Mouse (Mus musculus) liver, embryonic 12.5 days (tissue): Measurements from ENCODE around the gene Rab7. TPM values are rescaled to one million over a fixed set of nuclear protein-coding genes. Genes with fewer than 3 reads are reported as not detected.

ENCODE experiments used
- ATAC-seq: fragments of 200-750 bp; cut with Nextera tagmentation; 2 replicates; pipeline ENCODE4 v1.8.0; 2017; ENCODE audit warnings: moderate number of reproducible peaks, mild to moderate bottlenecking, moderate library complexity
- H3K27ac ChIP-seq: fragments of 300-500 bp; sonication (generic); 2 replicates; pipeline ENCODE4 v1.5.1; 2016; ENCODE audit warnings: mild to moderate bottlenecking
- H3K27me3 ChIP-seq: fragments of 300-500 bp; sonication (generic); replicated peaks from 2 replicates; pipeline ENCODE4 v1.6.1; 2016; ENCODE audit warnings: mild to moderate bottlenecking, moderate library complexity
- H3K36me3 ChIP-seq: fragments of 300-500 bp; sonication (generic); 2 replicates; pipeline ENCODE4 v1.6.1; 2016; ENCODE audit warnings: mild to moderate bottlenecking, moderate library complexity
- H3K4me1 ChIP-seq: fragments of 300-500 bp; sonication (generic); 2 replicates; pipeline ENCODE4 v1.6.1; 2016
- H3K4me2 ChIP-seq: fragments of 300-500 bp; sonication (generic); 2 replicates; pipeline ENCODE4 v1.6.1; 2016; ENCODE audit warnings: mild to moderate bottlenecking, moderate library complexity
- H3K4me3 ChIP-seq: fragments of 300-500 bp; sonication (generic); 2 replicates; pipeline ENCODE4 v1.5.1; 2016; ENCODE audit warnings: mild to moderate bottlenecking, moderate library complexity
- H3K9ac ChIP-seq: fragments of 300-500 bp; sonication (generic); 2 replicates; pipeline ENCODE4 v1.6.1; 2016; ENCODE audit warnings: mild to moderate bottlenecking, moderate library complexity
- H3K9me3 ChIP-seq: fragments of 300-500 bp; sonication (generic); replicated peaks from 2 replicates; pipeline ENCODE4 v1.6.1; 2016; ENCODE audit warnings: mild to moderate bottlenecking, moderate library complexity
- WGBS: fragments of 180-500 bp; shearing (Covaris S2); methylation state at CpG from one replicate; pipeline ENCODE4 v1.1.7; 2016; ENCODE audit not compliant: insufficient replicate concordance; 5-methylcytosine and 5-hydroxymethylcytosine counted together
- polyA plus RNA-seq: library from polyadenylated mRNA; unstranded; fragments of >200 nt; fragmentation: Nextera tagmentation; extraction: Ambion mirVana; gene quantifications from 2 replicates; pipeline ENCODE4 v1.2.1, GENCODE M21; 2016

Rab7 gene
- polyA plus RNA-seq, 1 experiment from 2014 or later = 135 TPM

DNA sequence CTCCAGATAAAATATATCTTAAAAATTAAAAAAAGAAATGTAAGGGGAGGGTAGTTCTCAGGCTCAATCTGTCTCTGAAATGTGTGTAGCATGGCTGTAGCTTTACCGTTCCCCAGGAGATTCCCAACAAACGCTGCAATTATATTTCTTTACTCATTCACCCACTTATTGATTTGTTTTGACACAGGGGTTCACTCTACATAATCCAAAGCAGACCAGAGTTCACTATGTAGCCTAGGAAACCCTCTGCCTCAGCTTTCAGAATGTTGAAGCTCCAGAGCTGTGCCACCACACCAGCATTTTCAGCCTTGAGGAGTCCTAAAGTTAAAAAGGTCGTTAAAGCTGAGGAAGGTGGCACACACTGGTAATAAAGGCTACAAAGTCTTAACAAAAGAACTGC is 20.9 kb upstream of the Rab7 start:
- H3K27ac ChIP-seq = no peak overlapping the region
- H3K4me2 ChIP-seq = no peak overlapping the region
- 71% methylated on average over 3 of the region's 3 CpGs for WGBS
- H3K36me3 ChIP-seq = no peaks in the 10 kb centered on the region
- no peak for ATAC-seq
- no peak overlapping the region for H3K4me3 ChIP-seq
- H3K9me3 ChIP-seq = no peaks in the 10 kb centered on the region
- H3K9ac ChIP-seq = no peak overlapping the region
- no peaks in the 10 kb centered on the region for H3K27me3 ChIP-seq
- 0 out of 2 replicates have a peak, but pooled peaks cover 3% of the 10 kb centered on the region for H3K4me1 ChIP-seq

- Histone ChIP-seq H3K27me3 (no peaks in the 10 kb centered on the region), H3K4me2 (no peak overlapping the region), H3K27ac (no peak overlapping the region), H3K4me3 (no peak overlapping the region), H3K9me3 (no peaks in the 10 kb centered on the region), H3K36me3 (no peaks in the 10 kb centered on the region), H3K9ac (no peak overlapping the region), H3K4me1 (no peaks in the 10 kb centered on the region)
- whole genome bisulfite sequencing = 27% methylated on average over 4 of the region's 4 CpGs
- ATAC-seq = no peak
Measured at GRCm38 (mm10) chr6:88065116-88065515, 20.0 kb upstream of the Rab7 start.

DNA sequence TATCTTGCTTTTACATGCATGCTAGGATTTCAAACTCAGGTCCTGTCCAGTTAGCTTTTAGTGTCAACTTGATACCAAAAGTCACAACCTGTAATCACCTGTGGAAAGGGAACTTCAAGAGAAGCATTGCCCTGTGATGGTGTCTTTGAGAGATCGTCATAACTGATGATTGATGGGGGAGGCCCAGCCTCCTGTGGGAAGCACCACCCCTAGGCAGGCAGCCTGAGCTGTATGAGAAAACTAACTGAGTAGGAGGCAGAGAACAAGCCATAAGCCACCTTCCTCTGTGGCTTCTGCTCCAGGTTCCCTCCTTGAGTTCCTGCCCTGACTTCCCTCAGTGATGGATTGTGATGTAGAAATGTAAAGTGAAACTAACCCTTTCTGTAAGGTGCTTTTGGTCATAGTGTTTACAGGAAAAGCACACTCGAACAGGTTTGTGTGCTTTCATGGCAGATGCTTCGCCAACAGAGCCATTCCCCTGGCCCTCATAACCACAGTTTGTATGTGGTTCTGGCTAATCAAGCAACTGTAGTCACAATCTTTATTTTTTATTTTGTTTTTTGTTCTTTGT is 19.1 kb upstream of the Rab7 start:
- H3K27ac ChIP-seq = no peak overlapping the region
- 69% methylated on average over 3 of the region's 3 CpGs for WGBS

DNA sequence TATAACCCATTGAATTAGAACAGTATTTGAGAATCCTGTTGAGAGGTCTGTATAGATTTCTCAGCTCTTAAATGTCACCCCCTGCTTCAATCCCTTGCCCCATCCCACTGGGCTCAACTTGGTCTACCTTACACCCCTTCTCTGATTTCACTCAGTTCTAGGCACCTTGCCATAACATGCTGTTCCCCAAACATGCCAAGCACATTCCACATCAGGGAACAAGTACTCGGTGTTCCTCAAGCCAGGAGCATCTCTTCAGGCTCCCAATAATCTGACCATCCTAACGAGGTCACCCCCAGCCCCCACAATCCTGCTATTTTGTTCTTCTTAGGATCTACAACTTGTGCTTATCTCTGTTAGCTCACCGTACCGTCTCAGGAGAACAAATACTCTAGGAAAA is 17.3 kb upstream of the Rab7 start:
- 66% methylated on average over 4 of the region's 4 CpGs for whole genome bisulfite sequencing
- Histone ChIP-seq H3K27ac (no peak overlapping the region), H3K4me1 (no peaks in the 10 kb centered on the region), H3K36me3 (no peaks in the 10 kb centered on the region), H3K4me2 (no peak overlapping the region), H3K9me3 (no peaks in the 10 kb centered on the region), H3K27me3 (0 out of 2 replicates have a peak, but pooled peaks cover 3% of the 10 kb centered on the region), H3K9ac (no peak overlapping the region), H3K4me3 (no peak overlapping the region)
- ATAC-seq = no peak

More for the DNA sequence above, 19.1 kb upstream of the Rab7 start:
- H3K4me1 ChIP-seq = no peaks in the 10 kb centered on the region
- H3K4me2 ChIP-seq = no peak overlapping the region
- no peaks in the 10 kb centered on the region for H3K36me3 ChIP-seq
- no peaks in the 10 kb centered on the region for H3K27me3 ChIP-seq
- no peak for ATAC-seq
- no peak overlapping the region for H3K4me3 ChIP-seq
- no peak overlapping the region for H3K9ac ChIP-seq
- no peaks in the 10 kb centered on the region for H3K9me3 ChIP-seq

GRCm38 (mm10) chr6:88061406-88061805 is 16.3 kb upstream of the Rab7 start:
- Histone ChIP-seq H3K9me3 (no peaks in the 10 kb centered on the region), H3K27me3 (0 out of 2 replicates have a peak, but pooled peaks cover 3% of the 10 kb centered on the region), H3K4me2 (no peak overlapping the region), H3K4me3 (no peak overlapping the region), H3K27ac (no peak overlapping the region), H3K36me3 (no peaks in the 10 kb centered on the region), H3K9ac (no peak overlapping the region), H3K4me1 (no peaks in the 10 kb centered on the region)
- WGBS = 75% methylated on average over 4 of the region's 4 CpGs
- ATAC-seq = no peak

DNA sequence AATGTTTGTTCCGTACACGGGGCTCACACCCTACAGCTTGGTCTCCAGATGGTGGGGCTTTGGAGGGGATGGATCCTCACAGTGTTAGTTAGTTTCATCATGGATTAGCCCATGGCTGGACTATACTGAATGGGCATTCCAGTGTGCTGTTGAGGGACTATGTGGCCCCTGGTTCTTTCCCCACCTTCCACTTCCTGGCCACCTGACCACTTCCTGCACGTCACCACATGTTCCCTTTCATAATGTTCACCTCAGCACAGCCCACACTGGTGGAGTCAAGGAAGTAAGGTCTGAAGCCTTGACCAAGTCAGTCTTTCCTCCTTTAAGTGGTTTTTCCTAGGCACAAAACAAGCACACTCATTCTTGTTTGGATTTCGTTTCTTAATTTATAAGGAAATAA is 15.5 kb upstream of the Rab7 start:
- no peak for ATAC-seq

GRCm38 (mm10) chr6:88059903-88060302 is 14.8 kb upstream of the Rab7 start:
- H3K27ac ChIP-seq = no peak overlapping the region
- ATAC-seq = no peak

More for the DNA sequence above, 15.5 kb upstream of the Rab7 start:
- Histone ChIP-seq H3K4me3 (no peak overlapping the region), H3K9me3 (no peaks in the 10 kb centered on the region), H3K27ac (no peak overlapping the region), H3K4me1 (no peaks in the 10 kb centered on the region), H3K27me3 (0 out of 2 replicates have a peak, but pooled peaks cover 3% of the 10 kb centered on the region), H3K36me3 (no peaks in the 10 kb centered on the region), H3K9ac (no peak overlapping the region), H3K4me2 (no peak overlapping the region)
- 55% methylated on average over 4 of the region's 4 CpGs for WGBS

GRCm38 (mm10) chr6:88056866-88057265 is 11.8 kb upstream of the Rab7 start:
- no peak overlapping the region for H3K4me3 ChIP-seq
- no peak for ATAC-seq
- no peaks in the 10 kb centered on the region for H3K9me3 ChIP-seq
- H3K4me2 ChIP-seq = no peak overlapping the region
- peaks cover 5% of the 10 kb centered on the region; the same call in 1 of the 2 replicates for H3K4me1 ChIP-seq
- no peak overlapping the region for H3K27ac ChIP-seq
- no peak overlapping the region for H3K9ac ChIP-seq
- H3K36me3 ChIP-seq = no peaks in the 10 kb centered on the region
- WGBS = 63% methylated on average over 5 of the region's 5 CpGs
- peaks cover 24% of the 10 kb centered on the region for H3K27me3 ChIP-seq

More at GRCm38 (mm10) chr6:88059903-88060302, 14.8 kb upstream of the Rab7 start:
- H3K4me2 ChIP-seq = no peak overlapping the region
- H3K9me3 ChIP-seq = no peaks in the 10 kb centered on the region
- H3K36me3 ChIP-seq = no peaks in the 10 kb centered on the region
- WGBS = 71% methylated on average over 5 of the region's 5 CpGs
- H3K9ac ChIP-seq = no peak overlapping the region
- H3K27me3 ChIP-seq = 0 out of 2 replicates have a peak, but pooled peaks cover 3% of the 10 kb centered on the region
- no peak overlapping the region for H3K4me3 ChIP-seq
- H3K4me1 ChIP-seq = no peaks in the 10 kb centered on the region

- no peak overlapping the region for H3K9ac ChIP-seq
- H3K27ac ChIP-seq = no peak overlapping the region
- no peak for ATAC-seq
- no peaks in the 10 kb centered on the region for H3K9me3 ChIP-seq
- H3K4me2 ChIP-seq = no peak overlapping the region
- peaks cover 5% of the 10 kb centered on the region; the same call in 1 of the 2 replicates for H3K4me1 ChIP-seq
- no peaks in the 10 kb centered on the region for H3K36me3 ChIP-seq
- H3K27me3 ChIP-seq = peaks cover 34% of the 10 kb centered on the region
- 59% methylated on average over 5 of the region's 5 CpGs for WGBS
- H3K4me3 ChIP-seq = no peak overlapping the region
Measured at GRCm38 (mm10) chr6:88055663-88056062, 10.6 kb upstream of the Rab7 start.

- Histone ChIP-seq H3K27ac (no peak overlapping the region), H3K27me3 (peaks cover 40% of the 10 kb centered on the region), H3K4me2 (no peak overlapping the region), H3K9ac (no peak overlapping the region), H3K9me3 (no peaks in the 10 kb centered on the region), H3K36me3 (no peaks in the 10 kb centered on the region), H3K4me3 (no peak overlapping the region), H3K4me1 (peaks cover 5% of the 10 kb centered on the region; the same call in 1 of the 2 replicates)
- ATAC-seq = no peak
- WGBS = 61% methylated on average over 9 of the region's 9 CpGs
Measured at GRCm38 (mm10) chr6:88054081-88054835, 9.2 kb upstream of the Rab7 start.

GRCm38 (mm10) chr6:88053228-88054080 is 8.4 kb upstream of the Rab7 start:
- Histone ChIP-seq H3K36me3 (no peaks in the 10 kb centered on the region), H3K4me3 (no peak overlapping the region), H3K27ac (no peak overlapping the region), H3K4me2 (no peak overlapping the region), H3K4me1 (peaks cover 5% of the 10 kb centered on the region; the same call in 1 of the 2 replicates), H3K9me3 (no peaks in the 10 kb centered on the region), H3K9ac (no peak overlapping the region), H3K27me3 (peaks cover 43% of the 10 kb centered on the region)
- WGBS = 39% methylated on average over 11 of the region's 11 CpGs
- ATAC-seq = no peak

DNA sequence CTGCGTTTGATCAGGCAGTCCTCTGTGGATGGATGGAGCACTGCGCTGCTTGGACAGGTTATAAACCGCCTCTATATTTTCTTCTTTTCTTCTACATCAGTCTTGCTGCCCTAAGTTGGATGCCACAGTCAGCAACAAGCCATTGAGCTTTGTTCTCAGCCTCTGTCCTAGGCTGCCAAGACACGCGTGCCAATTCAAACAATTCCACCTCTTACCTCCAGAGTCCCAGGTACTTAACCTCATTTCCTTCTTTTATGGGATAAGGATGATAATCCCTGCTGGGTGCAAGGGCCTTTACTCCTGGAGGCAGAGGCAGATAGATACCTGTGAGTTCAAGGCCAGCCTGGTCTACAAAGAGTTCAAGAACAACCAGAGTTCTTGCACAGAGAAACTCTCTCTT is 6.1 kb upstream of the Rab7 start:
- Histone ChIP-seq H3K4me2 (no peak overlapping the region), H3K36me3 (no peaks in the 10 kb centered on the region), H3K9me3 (no peaks in the 10 kb centered on the region), H3K27ac (no peak overlapping the region), H3K9ac (no peak overlapping the region), H3K4me3 (no peak overlapping the region), H3K27me3 (peaks cover 46% of the 10 kb centered on the region), H3K4me1 (peaks cover 13% of the 10 kb centered on the region)
- 81% methylated on average over 5 of the region's 5 CpGs for WGBS
- ATAC-seq = no peak
